Mouse (Mus musculus) C2C12 (cell line): ENCODE measurements around the gene Tbcel. TPM values are rescaled to one million over a fixed set of nuclear protein-coding genes. Genes with fewer than 3 reads are reported as not detected.

Experiments
- H3K27me3 ChIP-seq: one replicate; pipeline ENCODE4 v1.6.1; 2011; ENCODE audit not compliant: control insufficient read depth, insufficient read depth, insufficient read length
- H3K36me3 ChIP-seq: one replicate; pipeline ENCODE4 v1.6.1; 2011; ENCODE audit not compliant: control insufficient read depth, insufficient read depth
- H3K4me3 ChIP-seq: one replicate; pipeline ENCODE4 v1.5.1; 2011; ENCODE audit warnings: mild to moderate bottlenecking, control low read depth; ENCODE audit not compliant: poor library complexity, insufficient read depth, severe bottlenecking
- H3K79me2 ChIP-seq: one replicate; pipeline ENCODE4 v1.6.1; 2011; ENCODE audit not compliant: control insufficient read depth, insufficient read depth
- H3K79me3 ChIP-seq: one replicate; pipeline ENCODE4 v1.6.1; 2011; ENCODE audit warnings: low read depth, control low read depth
- H3ac ChIP-seq: one replicate; pipeline ENCODE3; 2011; ENCODE audit warnings: low read depth; ENCODE audit not compliant: control insufficient read depth, insufficient read length
- CEBPB ChIP-seq: IDR thresholded peaks from one replicate; pipeline ENCODE4 v1.6.1; 2011; ENCODE audit warnings: low read depth, mild to moderate bottlenecking, control low read depth, moderate library complexity
- CTCF ChIP-seq: IDR thresholded peaks from one replicate; pipeline ENCODE4 v1.5.1; 2011; ENCODE audit not compliant: control insufficient read depth, insufficient read depth, insufficient read length
- FOSL1 ChIP-seq: IDR thresholded peaks from one replicate; pipeline ENCODE4 v1.8.0; 2011; ENCODE audit warnings: mild to moderate bottlenecking, low read length; ENCODE audit not compliant: poor library complexity, insufficient read depth, severe bottlenecking
- MAX ChIP-seq: IDR thresholded peaks from one replicate; pipeline ENCODE4 v1.6.1; 2011; ENCODE audit warnings: mild to moderate bottlenecking, control low read depth
- MYOD1 ChIP-seq: IDR thresholded peaks from one replicate; pipeline ENCODE4 v1.6.1; 2011; ENCODE audit warnings: low read depth; ENCODE audit not compliant: control insufficient read depth, insufficient read length
- MYOG ChIP-seq: IDR thresholded peaks from one replicate; pipeline ENCODE4 v1.6.1; 2011; ENCODE audit not compliant: control insufficient read depth, insufficient read length; ENCODE audit errors: extremely low read depth
- USF1 ChIP-seq: IDR thresholded peaks from one replicate; pipeline ENCODE4 v1.6.1; 2011; ENCODE audit warnings: low read depth, mild to moderate bottlenecking, control low read depth, moderate library complexity
- long read RNA-seq, 2 experiments: library from polyadenylated mRNA; unstranded; transcript quantifications; one replicate each; pipeline ENCODE4 v2.0.0; 2019 to 2020
- polyA plus RNA-seq: library from polyadenylated mRNA; unstranded; fragments of >200 nt; fragmentation: generic; extraction: Trizol; gene quantifications from one replicate; pipeline ENCODE4 v1.2.1, GENCODE M21; 2012; ENCODE audit warnings: missing spikeins

Tbcel gene
- 5.3 TPM for polyA plus RNA-seq
- long read RNA-seq, experiment 1, partial matches to known transcripts = 0 of 1 reads
- long read RNA-seq, experiment 1, other reads (novel, unspliced or antisense) = 1 of 1 reads
- long read RNA-seq, experiment 2 = 0 reads

DNA sequence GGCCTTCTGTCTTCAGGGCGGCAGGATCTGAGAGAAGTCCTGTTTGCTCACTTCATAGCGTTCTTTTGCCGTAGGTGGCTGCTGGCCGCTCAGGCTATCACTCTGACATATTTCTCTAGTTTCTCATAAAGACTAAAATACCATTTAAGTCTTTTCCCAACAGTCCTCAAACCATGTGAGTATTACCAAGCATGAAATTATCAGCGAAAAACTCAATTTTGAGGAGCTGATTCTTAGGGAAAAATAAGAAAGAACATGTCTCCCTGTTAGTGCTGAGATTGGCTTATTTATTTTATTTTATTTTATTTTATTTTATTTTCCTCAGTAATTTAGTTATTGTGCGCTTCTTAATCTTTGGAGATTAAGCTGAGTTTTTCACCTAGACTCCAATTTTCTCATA is at the start of gene Tbcel:
Tbcel (minus strand) TSS at position 101 of the 400 bp plus-strand sequence.
- Histone ChIP-seq H3K27me3 (no peaks in the 10 kb centered on the region), H3K79me2 (no peaks in the 10 kb centered on the region), H3ac (no peak within 1 kb of the TSS), H3K36me3 (no peaks in the 10 kb centered on the region), H3K4me3 (no peak within 1 kb of the TSS), H3K79me3 (no peaks in the 10 kb centered on the region)
- TF ChIP-seq MAX = no peak
- TF ChIP-seq MYOD1 = no peak
- no peak for TF ChIP-seq MYOG
- TF ChIP-seq CTCF = no peak
- TF ChIP-seq CEBPB = no peak
- TF ChIP-seq USF1 = no peak
- TF ChIP-seq FOSL1 = no peak

- Histone ChIP-seq H3ac (no peak overlapping the region), H3K79me2 (no peaks in the 10 kb centered on the region), H3K27me3 (peaks cover 16% of the 10 kb centered on the region), H3K4me3 (no peak overlapping the region), H3K79me3 (no peaks in the 10 kb centered on the region), H3K36me3 (no peaks in the 10 kb centered on the region)
- TF ChIP-seq CEBPB = no peak
- no peak for TF ChIP-seq MYOD1
- TF ChIP-seq MAX = no peak
- no peak for TF ChIP-seq FOSL1
- no peak for TF ChIP-seq USF1
Observed at GRCm38 (mm10) chr9:42555186-42555585, 47.6 kb upstream of the Tbcel start.

DNA sequence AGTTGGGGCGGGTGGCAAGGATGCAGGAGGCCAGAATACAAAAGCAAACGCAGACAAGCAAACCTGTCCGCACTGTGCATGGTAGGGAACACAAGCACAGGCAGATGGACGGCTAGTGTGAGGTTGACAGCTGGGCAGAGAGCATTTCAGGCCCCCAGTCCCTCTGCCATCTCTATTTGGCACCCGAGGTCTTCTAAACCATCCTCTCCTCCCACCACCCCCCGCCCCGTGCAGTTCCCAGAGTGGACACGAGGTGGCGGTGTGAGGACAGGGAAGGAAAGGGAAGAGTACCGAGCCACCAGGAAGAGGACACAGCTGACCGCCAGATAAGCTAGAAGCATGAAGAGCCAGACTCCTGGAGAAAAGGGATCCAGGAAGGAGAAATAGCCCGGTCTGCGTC is 42.5 kb upstream of the Tbcel start:
- Histone ChIP-seq H3K4me3 (no peak overlapping the region), H3K79me3 (no peaks in the 10 kb centered on the region), H3K79me2 (no peaks in the 10 kb centered on the region), H3K27me3 (peaks cover 36% of the 10 kb centered on the region), H3K36me3 (no peaks in the 10 kb centered on the region), H3ac (no peak overlapping the region)
- TF ChIP-seq CTCF = peak; percentile 27
- no peak for TF ChIP-seq MYOG

DNA sequence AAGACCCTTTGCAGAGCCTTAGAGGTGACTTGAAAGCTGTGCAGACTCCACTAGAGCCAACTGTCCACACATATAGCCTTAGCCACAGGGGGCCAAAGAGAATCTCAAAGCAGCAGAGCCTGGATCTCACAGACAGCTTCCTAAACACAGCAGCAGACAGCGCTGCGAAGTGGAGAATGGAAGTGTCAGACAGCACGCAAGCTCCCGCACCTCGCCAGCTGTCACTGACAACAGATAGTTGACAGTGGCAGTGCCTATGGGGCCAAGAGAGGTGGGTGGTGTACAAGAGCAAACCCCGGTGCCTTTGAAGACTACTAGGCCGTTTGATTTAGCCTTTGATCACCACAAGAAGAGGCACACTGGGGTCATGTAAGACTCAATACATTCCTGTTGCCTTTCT is 41.4 kb upstream of the Tbcel start:
- Histone ChIP-seq H3ac (no peak overlapping the region), H3K79me2 (no peaks in the 10 kb centered on the region), H3K4me3 (no peak overlapping the region), H3K27me3 (peaks cover 46% of the 10 kb centered on the region), H3K79me3 (no peaks in the 10 kb centered on the region), H3K36me3 (no peaks in the 10 kb centered on the region)
- TF ChIP-seq MYOD1 (no peak), USF1 (no peak), FOSL1 (no peak), CEBPB (no peak)

DNA sequence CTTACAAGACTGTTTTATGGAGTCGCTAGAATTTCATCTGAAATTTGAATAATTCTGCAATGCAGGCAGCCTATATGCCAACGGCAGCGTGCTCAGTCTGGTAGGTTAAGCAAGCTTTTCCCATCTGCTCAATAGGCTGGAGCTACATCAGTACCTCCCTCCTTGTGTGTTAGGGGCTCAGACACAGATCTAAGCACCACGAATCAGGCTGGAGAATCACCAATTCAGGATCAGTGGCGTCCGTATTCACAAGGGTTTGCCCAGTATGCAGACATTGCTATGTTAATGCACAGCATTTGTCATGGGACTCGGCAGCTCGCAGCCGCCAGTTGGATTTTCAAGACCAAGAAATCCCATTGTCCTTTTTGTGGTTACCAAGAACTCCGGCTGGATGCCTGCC is 36.9 kb upstream of the Tbcel start:
- Histone ChIP-seq H3K36me3 (no peaks in the 10 kb centered on the region), H3K79me2 (no peaks in the 10 kb centered on the region), H3K79me3 (no peaks in the 10 kb centered on the region), H3ac (no peak overlapping the region), H3K4me3 (no peak overlapping the region), H3K27me3 (peaks cover 30% of the 10 kb centered on the region)
- TF ChIP-seq CEBPB = no peak
- no peak for TF ChIP-seq MYOD1
- TF ChIP-seq MYOG = no peak
- TF ChIP-seq CTCF = no peak
- TF ChIP-seq MAX = no peak
- no peak for TF ChIP-seq FOSL1
- TF ChIP-seq USF1 = no peak

DNA sequence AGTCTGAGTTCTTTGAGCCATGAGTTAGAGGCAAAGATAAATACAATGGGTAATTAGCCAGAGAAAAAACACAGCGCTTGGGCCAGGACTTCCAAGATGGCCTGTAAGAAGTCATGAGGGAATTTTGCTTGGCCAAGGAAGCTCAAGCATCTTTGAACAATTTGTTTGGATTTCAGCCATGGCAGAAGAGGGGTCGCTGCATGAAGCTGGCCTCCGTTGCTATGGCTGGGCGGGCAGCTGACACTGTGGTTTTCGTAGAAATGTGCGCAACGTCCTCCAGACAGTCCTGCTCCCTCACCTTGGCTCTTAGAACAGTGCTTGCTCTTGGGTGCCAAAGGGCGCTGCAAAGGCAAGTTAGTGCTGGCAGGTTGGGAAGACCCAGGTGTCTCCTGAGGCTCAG is 25.9 kb upstream of the Tbcel start:
- Histone ChIP-seq H3K79me2 (no peaks in the 10 kb centered on the region), H3K36me3 (no peaks in the 10 kb centered on the region), H3K27me3 (peaks cover 8% of the 10 kb centered on the region), H3K79me3 (no peaks in the 10 kb centered on the region), H3ac (no peak overlapping the region), H3K4me3 (no peak overlapping the region)
- TF ChIP-seq MYOD1 (no peak), MYOG (no peak), CEBPB (no peak), FOSL1 (no peak), USF1 (no peak), MAX (no peak), CTCF (no peak)
